Mouse (Mus musculus): Measurements from ENCODE around the gene Cyp4v3. TPM values are rescaled to one million over a fixed set of nuclear protein-coding genes. Genes with fewer than 3 reads are reported as not detected.

The Cyp4v3 gene
- polyA plus RNA-seq, 1 experiment from 2014 or later: 0.24 TPM

GRCm38 (mm10) chr8:45258421-45258820, 74.6 kb downstream of the Cyp4v3 start:
- Histone ChIP-seq H3K4me3 (no peak overlapping the region), H3K36me3 (no peaks in the 10 kb centered on the region), H3K27me3 (ENCODE audit: low read depth, poor library complexity, severe bottlenecking) (no peaks in the 10 kb centered on the region), H3K9me3 (replicated peaks) (no peaks in the 10 kb centered on the region), H3K27ac (no peak overlapping the region), H3K4me1 (no peaks in the 10 kb centered on the region)
- 88% methylated on average over 8 of the region's 8 CpGs for WGBS
- DNase-seq (ENCODE audit: low spot score): no peak

DNA sequence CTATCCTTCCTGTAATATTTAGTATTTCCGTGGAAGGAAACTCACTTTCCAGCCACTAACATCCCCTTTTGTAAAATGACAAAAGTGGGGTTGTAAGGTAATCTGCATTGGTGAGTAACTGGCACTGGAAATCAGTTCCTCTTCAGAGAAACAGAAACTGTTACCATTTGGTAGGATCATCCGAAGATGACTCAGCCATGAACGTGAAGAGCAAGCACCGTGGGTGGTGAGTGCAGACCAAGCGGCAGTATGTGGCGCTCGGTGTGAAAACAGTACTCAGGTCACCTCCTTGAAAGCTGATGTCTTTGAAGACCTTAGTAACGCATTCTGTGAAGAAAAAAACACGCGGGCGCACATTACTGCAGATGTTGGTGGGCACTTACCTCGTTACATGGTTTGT, 78.0 kb downstream of the Cyp4v3 start:
- H3K27ac ChIP-seq: no peak overlapping the region
- DNase-seq (ENCODE audit: low spot score): no peak
- H3K27me3 ChIP-seq (ENCODE audit: low read depth, poor library complexity, severe bottlenecking): no peaks in the 10 kb centered on the region
- H3K9me3 ChIP-seq (replicated peaks): no peaks in the 10 kb centered on the region
- no peaks in the 10 kb centered on the region for H3K36me3 ChIP-seq
- no peak overlapping the region for H3K4me3 ChIP-seq
- H3K4me1 ChIP-seq: no peaks in the 10 kb centered on the region
- 76% methylated on average over 12 of the region's 12 CpGs for WGBS

Other genes with a start within 250 kb of the Cyp4v3 start
- not detected in 2 replicates for gene F11, start 71.2 kb downstream of the Cyp4v3 start, polyA plus RNA-seq (2016; fragmentation: Nextera tagmentation; extraction: Ambion mirVana)
- 0.03 TPM in 1 of 2 replicates, not detected in the other for gene Klkb1, start 38.4 kb downstream of the Cyp4v3 start, polyA plus RNA-seq (2016; fragmentation: Nextera tagmentation; extraction: Ambion mirVana)
- gene Gm45753, start 24.8 kb downstream of the Cyp4v3 start, polyA plus RNA-seq (2016; fragmentation: Nextera tagmentation; extraction: Ambion mirVana): not detected in 2 replicates
- gene Fam149a, start 49.1 kb upstream of the Cyp4v3 start, polyA plus RNA-seq (2016; fragmentation: Nextera tagmentation; extraction: Ambion mirVana): 12.8 and 13.5 TPM in 2 replicates
- 0.48 and 0.74 TPM in 2 replicates for gene Tlr3, start 77.9 kb upstream of the Cyp4v3 start, polyA plus RNA-seq (2016; fragmentation: Nextera tagmentation; extraction: Ambion mirVana)
- 9.5 and 16.7 TPM in 2 replicates for gene Sorbs2, start 174.6 kb upstream of the Cyp4v3 start, polyA plus RNA-seq (2016; fragmentation: Nextera tagmentation; extraction: Ambion mirVana)

Measured in limb, embryonic 10.5 days (tissue).